In the genomic region with DNA sequence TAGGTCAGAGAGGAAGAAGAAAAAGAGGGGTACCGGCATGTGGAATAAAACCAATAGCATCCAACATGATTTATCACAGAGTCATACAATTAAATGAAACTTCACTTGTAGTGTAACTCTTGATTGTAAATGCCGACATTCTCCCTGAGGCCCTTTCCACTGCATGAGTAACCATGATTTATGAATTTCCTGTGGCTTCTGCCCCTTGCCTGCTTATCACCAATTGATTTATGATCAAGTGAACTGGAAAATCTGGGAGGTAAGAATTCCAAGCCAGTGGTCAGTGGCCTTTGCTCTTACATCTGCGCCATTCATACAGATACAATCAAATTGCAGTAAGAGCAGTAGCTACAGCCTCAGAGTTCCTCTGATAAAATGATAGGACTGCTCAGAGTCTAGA, we compare ENCODE assay signal across 11 mouse cellular contexts.
"Had no signal": no experiment of that assay in that cellular context is flagged by ENCODE, and none has a peak within 500 bp of the region (broad histone marks: within the 10 kb centered on the region; RNA-seq: fewer than 3 reads in every experiment).

No protein-coding gene starts in this region.

- H3K4me1 ChIP-seq: limb, embryonic 15.5 days; liver, embryonic 12.5 days; midbrain, embryonic 15.5 days; neural tube, embryonic 13.5 days had no signal

- H3K27me3 ChIP-seq: limb, embryonic 15.5 days; liver, embryonic 12.5 days; midbrain, embryonic 15.5 days; neural tube, embryonic 13.5 days had no signal

- H3K4me2 ChIP-seq: limb, embryonic 15.5 days; liver, embryonic 12.5 days; lung, embryonic 14.5 days; midbrain, embryonic 11.5 days; midbrain, embryonic 15.5 days; neural tube, embryonic 13.5 days had no signal

- ATAC-seq: liver, embryonic 12.5 days; midbrain, embryonic 15.5 days had no signal

- H3K27ac ChIP-seq: left cerebral cortex, adult 2 months; limb, embryonic 15.5 days; liver, embryonic 12.5 days; midbrain, embryonic 15.5 days; neural tube, embryonic 13.5 days had no signal

- H3K4me3 ChIP-seq: left cerebral cortex, adult 2 months; limb, embryonic 15.5 days; liver, embryonic 12.5 days; midbrain, embryonic 15.5 days; neural tube, embryonic 13.5 days had no signal

- H3K9ac ChIP-seq: limb, embryonic 15.5 days; liver, embryonic 12.5 days; lung, embryonic 14.5 days; midbrain, embryonic 15.5 days; neural tube, embryonic 13.5 days had no signal

- H3K36me3 ChIP-seq: limb, embryonic 15.5 days; liver, embryonic 12.5 days; midbrain, embryonic 15.5 days; neural tube, embryonic 13.5 days had no signal

- DNase-seq: lung, embryonic 14.5 days; lung, postnatal 10 days; lung, postnatal 4 days; right cerebral cortex, postnatal 14 days; thymus, postnatal 4 days had no signal

- H3K9me3 ChIP-seq: limb, embryonic 15.5 days; liver, embryonic 12.5 days; midbrain, embryonic 15.5 days; neural tube, embryonic 13.5 days had no signal
